In the genomic region with DNA sequence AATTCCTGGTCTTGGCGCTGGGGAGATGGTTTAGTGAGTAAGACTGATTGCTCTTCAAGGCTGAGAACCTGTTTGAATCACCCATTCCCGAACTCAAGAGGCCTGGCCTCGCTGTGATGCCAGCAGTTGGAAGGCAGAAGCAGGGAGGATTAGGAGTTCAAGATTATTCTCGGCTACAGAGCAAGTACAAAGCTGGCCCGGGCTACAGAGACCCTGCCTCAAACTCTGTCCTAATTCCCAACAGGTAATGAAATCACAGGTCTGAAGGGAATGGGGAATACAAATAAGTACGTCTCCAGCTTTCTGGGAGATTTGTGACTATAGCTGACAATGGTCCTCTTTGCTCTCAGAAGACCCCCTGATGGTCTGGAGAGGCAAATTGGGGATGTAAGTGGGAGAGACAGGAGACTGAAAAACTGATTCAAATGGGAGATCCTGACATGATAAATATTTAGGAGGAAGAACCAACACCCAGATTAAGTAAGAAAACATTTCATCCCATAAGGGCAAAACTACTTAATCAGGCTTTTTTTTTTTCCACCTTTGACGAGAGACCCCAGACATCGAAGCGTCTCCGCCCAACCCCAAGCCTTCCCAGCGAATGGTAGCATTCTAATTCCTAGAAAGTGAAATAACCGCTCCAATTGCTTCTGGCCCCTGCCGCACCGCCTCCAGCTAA, we compare ENCODE assay signal across 8 mouse cellular contexts. TPM values are rescaled to one million over a fixed set of nuclear protein-coding genes. Genes with fewer than 3 reads are reported as not detected.
DNase-seq lines count a peak whose midpoint lies in the region; ATAC-seq lines count a peak whose summit lies in the region.

No protein-coding gene starts in this region.

- ATAC-seq in midbrain, embryonic 14.5 days (ENCODE audit: low FRiP score, low TSS enrichment), result no peak

- peaks cover 55% of the 10 kb centered on the region for H3K4me1 ChIP-seq in hindbrain, embryonic 10.5 days (replicated peaks)
- H3K4me1 ChIP-seq in midbrain, embryonic 14.5 days (ENCODE audit: control insufficient read depth, insufficient read depth, low read length), result peaks cover 38% of the 10 kb centered on the region

- H3K4me3 ChIP-seq in hindbrain, embryonic 10.5 days, result peak overlapping the region; percentile 97
- peak overlapping the region; percentile 98 for H3K4me3 ChIP-seq in midbrain, embryonic 14.5 days (replicated peaks; ENCODE audit: low read depth, low read length)

- H3K9me3 ChIP-seq in hindbrain, embryonic 10.5 days, result no peaks in the 10 kb centered on the region
- H3K9me3 ChIP-seq in midbrain, embryonic 14.5 days (ENCODE audit: control insufficient read depth, low read length), result no peaks in the 10 kb centered on the region

- WGBS in hindbrain, embryonic 10.5 days, result 7% methylated on average over 14 of the region's 14 CpGs
- WGBS in midbrain, embryonic 14.5 days, result 6% methylated on average over 14 of the region's 14 CpGs

- H3K9ac ChIP-seq in midbrain, embryonic 14.5 days (replicated peaks; ENCODE audit: low read length), result peak overlapping the region; percentile 88; the same call in 1 of the 2 replicates

- peaks cover 8% of the 10 kb centered on the region; the same call in 1 of the 2 replicates for H3K36me3 ChIP-seq in hindbrain, embryonic 10.5 days
- H3K36me3 ChIP-seq in midbrain, embryonic 14.5 days (ENCODE audit: control insufficient read depth, insufficient read depth, low read length), result no peaks in the 10 kb centered on the region

- peak overlapping the region; percentile 99 for H3K27ac ChIP-seq in hindbrain, embryonic 10.5 days
- peak overlapping the region; percentile 99 for H3K27ac ChIP-seq in midbrain, embryonic 14.5 days (replicated peaks; ENCODE audit: low read depth, low read length)

- peak; percentile 66 to 85 for DNase-seq in adrenal gland, adult (ENCODE audit: inconsistent age in 2 of 2, low spot score in 1 of 2)
- DNase-seq in adrenal gland, postnatal 4 days (ENCODE audit: low spot score in 2 of 2), result no peak
- peak; percentile 12 for DNase-seq in right cerebral cortex, adult 18-20 months
- no peak for DNase-seq in right cerebral cortex, postnatal 36 days (ENCODE audit: low spot score in 2 of 2)
- DNase-seq in hindbrain, embryonic 10.5 days (ENCODE audit: low spot score), result peak; percentile 6
- no peak for DNase-seq in midbrain, embryonic 14.5 days
- no peak for DNase-seq in left cerebral cortex, adult 8-10 months (ENCODE audit: low spot score in 2 of 2)
- no peak for DNase-seq in kidney, adult 9 months

- H3K4me2 ChIP-seq in midbrain, embryonic 14.5 days (ENCODE audit: low read length), result peak overlapping the region; percentile 69

- no peaks in the 10 kb centered on the region for H3K27me3 ChIP-seq in hindbrain, embryonic 10.5 days (ENCODE audit: insufficient read depth, poor library complexity, severe bottlenecking)
- H3K27me3 ChIP-seq in midbrain, embryonic 14.5 days (ENCODE audit: control insufficient read depth, insufficient read depth, low read length), result no peaks in the 10 kb centered on the region

RNA-seq across cellular contexts. Expression of gene Raly, which starts 0.8 kb away (rescaled TPM):
- 100 to 1,000 TPM; 216 to 223 TPM for total RNA-seq in adrenal gland, postnatal 4 days (2021)
- 52.8 and 77.6 TPM in 2 replicates for polyA plus RNA-seq in hindbrain, embryonic 10.5 days (2016; fragmentation: Nextera tagmentation; extraction: Ambion mirVana)
- 58.3 and 194 TPM in 2 replicates for polyA plus RNA-seq in midbrain, embryonic 14.5 days (2014; fragmentation: Nextera tagmentation; extraction: Ambion mirVana)
- 100 to 1,000 TPM in 3 of 4 experiments, 10 to 100 TPM in 1; 98.0 to 109 (median 104) TPM for total RNA-seq in left cerebral cortex, adult 8-10 months (2022)

RNA-seq across cellular contexts. Expression of gene a, which starts 1.1 kb away (rescaled TPM):
- not detected for total RNA-seq in adrenal gland, postnatal 4 days (2021)
- polyA plus RNA-seq in hindbrain, embryonic 10.5 days (2016; fragmentation: Nextera tagmentation; extraction: Ambion mirVana), result 1.0 and 1.7 TPM in 2 replicates
- polyA plus RNA-seq in midbrain, embryonic 14.5 days (2014; fragmentation: Nextera tagmentation; extraction: Ambion mirVana), result 3.8 TPM in 1 of 2 replicates, not detected in the other
- total RNA-seq in left cerebral cortex, adult 8-10 months (2022), result not detected

RNA-seq across cellular contexts. Expression of gene Gm14214, which starts 20.3 kb away (rescaled TPM):
- not detected for total RNA-seq in adrenal gland, postnatal 4 days (2021)
- not detected in 2 replicates for polyA plus RNA-seq in hindbrain, embryonic 10.5 days (2016; fragmentation: Nextera tagmentation; extraction: Ambion mirVana)
- not detected in 2 replicates for polyA plus RNA-seq in midbrain, embryonic 14.5 days (2014; fragmentation: Nextera tagmentation; extraction: Ambion mirVana)
- total RNA-seq in left cerebral cortex, adult 8-10 months (2022), result not detected

Comparison
In these comparisons a context has a peak if more than half of its experiments do, and no peak if none do; other contexts are left out.
1. DNase-seq: peak in adrenal gland, adult (2 of 2), right cerebral cortex, adult 18-20 months (single experiment) and hindbrain, embryonic 10.5 days (single experiment); none in adrenal gland, postnatal 4 days (0 of 2), right cerebral cortex, postnatal 36 days (0 of 2), midbrain, embryonic 14.5 days (single experiment), left cerebral cortex, adult 8-10 months (0 of 2) and kidney, adult 9 months (single experiment).